Mouse (Mus musculus) heart, adult 2 months (tissue): ENCODE data around the gene Apobec1.

Source experiments
- CTCF ChIP-seq: fragments of 200-600 bp; IDR thresholded peaks from 2 replicates; pipeline ENCODE4 v1.8.1; 2022; ENCODE audit warnings: antibody characterized with exemption, mild to moderate bottlenecking, moderate library complexity
- POLR2A ChIP-seq: fragments of 200-500 bp; IDR thresholded peaks from 2 replicates; pipeline ENCODE4 v1.6.1; 2011; ENCODE audit warnings: mild to moderate bottlenecking, low read depth, low read length, control low read depth; ENCODE audit not compliant: insufficient read depth

DNA sequence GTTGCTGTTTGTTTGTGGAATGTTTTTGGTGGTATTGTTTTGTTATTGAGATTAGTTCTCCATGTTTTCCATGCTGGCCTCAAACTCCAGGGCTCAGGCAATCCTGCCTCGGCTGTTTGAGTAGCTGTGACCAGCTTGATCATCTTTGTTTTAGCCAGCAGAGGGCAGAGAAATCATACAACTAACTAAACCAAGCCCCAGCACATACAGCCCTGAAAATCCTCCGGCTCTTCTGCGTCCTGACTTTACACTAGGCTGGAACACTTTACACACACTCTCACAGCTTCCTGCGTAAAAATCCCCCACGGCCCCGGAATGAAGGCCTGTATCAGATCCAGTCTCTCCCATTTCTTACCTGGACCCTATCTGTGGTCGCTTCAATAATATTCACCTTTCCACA lies 6.6 kb downstream of the Apobec1 start:
- TF ChIP-seq CTCF (peak; percentile 71), POLR2A (no peak)
